Mouse (Mus musculus) midbrain, embryonic 14.5 days (tissue): ENCODE results near the gene Lzic. TPM values are rescaled to one million over a fixed set of nuclear protein-coding genes. Genes with fewer than 3 reads are reported as not detected.
A peak's percentile ranks its signal among the peaks of the same experiment; 100 is the strongest.

Source experiments
- ATAC-seq: fragments of 200-750 bp; cut with Nextera tagmentation; 2 replicates; pipeline ENCODE4 v1.8.0; 2017; ENCODE audit warnings: moderate number of reproducible peaks, moderate library complexity; ENCODE audit not compliant: low FRiP score, low TSS enrichment
- DNase-seq: peaks from one replicate; pipeline ENCODE4 v3.0.0-alpha.2; 2015
- H3K27ac ChIP-seq: fragments of 300-500 bp; sonication (generic); replicated peaks from 2 replicates; pipeline ENCODE4 v1.5.1; 2014; ENCODE audit warnings: mild to moderate bottlenecking, low read depth, low read length, moderate library complexity
- H3K27me3 ChIP-seq: fragments of 300-500 bp; sonication (generic); 2 replicates; pipeline ENCODE4 v1.6.1; 2014; ENCODE audit warnings: low read length, control low read depth, mixed read lengths; ENCODE audit not compliant: control insufficient read depth, insufficient read depth
- H3K36me3 ChIP-seq: fragments of 300-500 bp; sonication (generic); 2 replicates; pipeline ENCODE4 v1.6.1; 2014; ENCODE audit warnings: low read length, control low read depth; ENCODE audit not compliant: control insufficient read depth, insufficient read depth
- H3K4me1 ChIP-seq: fragments of 300-500 bp; sonication (generic); 2 replicates; pipeline ENCODE4 v1.6.1; 2014; ENCODE audit warnings: mild to moderate bottlenecking, antibody characterized with exemption, low read length, control low read depth; ENCODE audit not compliant: control insufficient read depth, insufficient read depth
- H3K4me2 ChIP-seq: fragments of 300-500 bp; sonication (generic); 2 replicates; pipeline ENCODE4 v1.6.1; 2014; ENCODE audit warnings: mild to moderate bottlenecking, low read length, moderate library complexity
- H3K4me3 ChIP-seq: fragments of 300-500 bp; sonication (generic); replicated peaks from 2 replicates; pipeline ENCODE4 v1.5.1; 2014; ENCODE audit warnings: low read depth, low read length
- H3K9ac ChIP-seq: fragments of 300-500 bp; sonication (generic); replicated peaks from 2 replicates; pipeline ENCODE4 v1.6.1; 2014; ENCODE audit warnings: mild to moderate bottlenecking, low read length, moderate library complexity
- H3K9me3 ChIP-seq: fragments of 300-500 bp; sonication (generic); 2 replicates; pipeline ENCODE4 v1.6.1; 2016; ENCODE audit warnings: low read length, control low read depth, mixed read lengths; ENCODE audit not compliant: control insufficient read depth
- WGBS: fragments of 180-500 bp; shearing (Covaris S2); extraction: QIAGEN DNeasy Blood & Tissue Kit; methylation state at CpG from one replicate; pipeline ENCODE4 v1.1.7; 2014; 5-methylcytosine and 5-hydroxymethylcytosine counted together
- polyA plus RNA-seq: library from polyadenylated mRNA; unstranded; fragments of >200 nt; fragmentation: Nextera tagmentation; extraction: Ambion mirVana; gene quantifications from 2 replicates; pipeline ENCODE4 v1.2.1, GENCODE M21; 2014

Lzic gene
- 48.9 and 49.7 TPM in 2 replicates for polyA plus RNA-seq

GRCm38 (mm10) chr4:149485053-149485824 lies at the start of gene Lzic, which contains the start of gene Nmnat1:
Lzic (plus strand) TSS chr4:149485229.
Nmnat1 (minus strand) TSS chr4:149485202.
- Histone ChIP-seq H3K9me3 (no peaks in the 10 kb centered on the region), H3K4me1 (peaks cover 13% of the 10 kb centered on the region), H3K36me3 (peaks cover 30% of the 10 kb centered on the region), H3K9ac (peak within 1 kb of the TSS; percentile 72), H3K4me2 (peak within 1 kb of the TSS; percentile 60), H3K4me3 (peak within 1 kb of the TSS; percentile 71), H3K27ac (peak within 1 kb of the TSS; percentile 70), H3K27me3 (no peaks in the 10 kb centered on the region)
- DNase-seq = peak; percentile 96
- WGBS = under 1% methylated on average over 60 of the region's 60 CpGs
- ATAC-seq = peak; percentile 97

- Histone ChIP-seq H3K9ac (no peak overlapping the region), H3K27ac (no peak overlapping the region), H3K27me3 (no peaks in the 10 kb centered on the region), H3K4me2 (no peak overlapping the region), H3K9me3 (no peaks in the 10 kb centered on the region), H3K4me1 (peaks cover 6% of the 10 kb centered on the region), H3K4me3 (no peak overlapping the region), H3K36me3 (no peaks in the 10 kb centered on the region)
- no peak for DNase-seq
- ATAC-seq = no peak
- WGBS = 75% methylated on average over 8 of the region's 8 CpGs
Observed at GRCm38 (mm10) chr4:149440576-149440975, 44.5 kb upstream of the Lzic start.

GRCm38 (mm10) chr4:149442436-149442835 lies 42.6 kb upstream of the Lzic start:
- Histone ChIP-seq H3K9ac (no peak overlapping the region), H3K27ac (no peak overlapping the region), H3K27me3 (no peaks in the 10 kb centered on the region), H3K4me1 (peaks cover 12% of the 10 kb centered on the region), H3K36me3 (no peaks in the 10 kb centered on the region), H3K4me3 (no peak overlapping the region), H3K4me2 (no peak overlapping the region), H3K9me3 (no peaks in the 10 kb centered on the region)
- no peak for ATAC-seq
- WGBS = 70% methylated on average over 3 of the region's 3 CpGs
- DNase-seq = no peak

- no peaks in the 10 kb centered on the region for H3K36me3 ChIP-seq
- DNase-seq (no peak), ATAC-seq (no peak)
- peak overlapping the region; percentile 61 for H3K4me2 ChIP-seq
- peak overlapping the region; percentile 54; the same call in 1 of the 2 replicates for H3K9ac ChIP-seq
- no peaks in the 10 kb centered on the region for H3K9me3 ChIP-seq
- 78% methylated on average over 1 of the region's 1 CpGs for WGBS
- peak overlapping the region; percentile 94 for H3K27ac ChIP-seq
- peak overlapping the region; percentile 30; the same call in 1 of the 2 replicates for H3K4me3 ChIP-seq
- no peaks in the 10 kb centered on the region for H3K27me3 ChIP-seq
- H3K4me1 ChIP-seq = peaks cover 12% of the 10 kb centered on the region
Observed at GRCm38 (mm10) chr4:149444465-149444864, 40.6 kb upstream of the Lzic start.

GRCm38 (mm10) chr4:149444964-149445701 lies 39.9 kb upstream of the Lzic start:
- H3K4me2 ChIP-seq = peak overlapping the region; percentile 61
- peak; percentile 97 for ATAC-seq
- under 1% methylated on average over 36 of the region's 36 CpGs for WGBS
- peaks cover 12% of the 10 kb centered on the region for H3K4me1 ChIP-seq
- H3K27me3 ChIP-seq = no peaks in the 10 kb centered on the region
- peak overlapping the region; percentile 94 for H3K27ac ChIP-seq
- H3K4me3 ChIP-seq = peak overlapping the region; percentile 30
- H3K36me3 ChIP-seq = no peaks in the 10 kb centered on the region
- peak overlapping the region; percentile 54 for H3K9ac ChIP-seq
- DNase-seq = peak; percentile 97
- no peaks in the 10 kb centered on the region for H3K9me3 ChIP-seq

GRCm38 (mm10) chr4:149445868-149446267 lies 39.2 kb upstream of the Lzic start:
- Histone ChIP-seq H3K4me1 (peaks cover 12% of the 10 kb centered on the region), H3K9ac (peak overlapping the region; percentile 54; the same call in 1 of the 2 replicates), H3K27me3 (no peaks in the 10 kb centered on the region), H3K9me3 (no peaks in the 10 kb centered on the region), H3K36me3 (no peaks in the 10 kb centered on the region), H3K4me3 (peak overlapping the region; percentile 30; the same call in 1 of the 2 replicates), H3K4me2 (peak overlapping the region; percentile 61), H3K27ac (peak overlapping the region; percentile 94)
- peak; percentile 89 for DNase-seq
- peak; percentile 53 for ATAC-seq
- under 1% methylated on average over 11 of the region's 11 CpGs for WGBS

- no peaks in the 10 kb centered on the region for H3K27me3 ChIP-seq
- WGBS = 24% methylated on average over 1 of the region's 1 CpGs
- H3K4me3 ChIP-seq = no peak overlapping the region
- DNase-seq (no peak), ATAC-seq (no peak)
- peak overlapping the region; percentile 54; the same call in 1 of the 2 replicates for H3K9ac ChIP-seq
- peak overlapping the region; percentile 61 for H3K4me2 ChIP-seq
- no peaks in the 10 kb centered on the region for H3K36me3 ChIP-seq
- peak overlapping the region; percentile 94 for H3K27ac ChIP-seq
- H3K9me3 ChIP-seq = no peaks in the 10 kb centered on the region
- peaks cover 12% of the 10 kb centered on the region for H3K4me1 ChIP-seq
Observed at GRCm38 (mm10) chr4:149446309-149446708, 38.7 kb upstream of the Lzic start.

- ATAC-seq = no peak
- WGBS = 85% methylated on average over 3 of the region's 3 CpGs
- Histone ChIP-seq H3K27ac (no peak overlapping the region), H3K9me3 (no peaks in the 10 kb centered on the region), H3K4me3 (no peak overlapping the region), H3K9ac (no peak overlapping the region), H3K4me2 (no peak overlapping the region), H3K4me1 (peaks cover 6% of the 10 kb centered on the region), H3K36me3 (no peaks in the 10 kb centered on the region), H3K27me3 (no peaks in the 10 kb centered on the region)
- no peak for DNase-seq
Observed at GRCm38 (mm10) chr4:149450636-149451035, 34.4 kb upstream of the Lzic start.
